Mouse (Mus musculus) heart, postnatal 10 days (tissue): ENCODE measurements at regions not wholly inside any gene's neighbourhood (a gene's known extent, or its start where the extent isn't known, plus 50 kb on each side); places are given as distances from the start of the nearest gene placed in this dataset.

Experiments
- DNase-seq, 2 experiments: peaks; one replicate each; pipeline ENCODE4 v3.0.0; 2021
- intact Hi-C: fragments of 180-260 bp; cut with DNase I; formaldehyde crosslinking; loops from one replicate; pipeline ENCODE4 v1.15.1; 2025

- peak; percentile 29 to 48 for DNase-seq
- intact Hi-C loops = no loop called here
Observed at GRCm38 (mm10) chr1:119308719-119309365, 113.2 kb downstream of the Inhbb start.

- intact Hi-C loops = no loop called here
- no peak for DNase-seq
Observed at GRCm38 (mm10) chr1:119305315-119305976, 116.6 kb downstream of the Inhbb start.

- no peak for DNase-seq
- intact Hi-C loops = no loop called here
Observed at GRCm38 (mm10) chr1:119304470-119304980, 117.5 kb downstream of the Inhbb start.

- intact Hi-C loops = no loop called here
- no peak for DNase-seq
Observed at GRCm38 (mm10) chr1:119302349-119302995, 119.6 kb downstream of the Inhbb start.

- DNase-seq = no peak
- intact Hi-C loops = no loop called here
Observed at GRCm38 (mm10) chr1:119301931-119302330, 120.1 kb downstream of the Inhbb start.

GRCm38 (mm10) chr1:119301258-119301657, 120.8 kb downstream of the Inhbb start:
- no peak for DNase-seq
- intact Hi-C loops = no loop called here

GRCm38 (mm10) chr1:119299842-119300752, 122.0 kb downstream of the Inhbb start:
- peak; percentile 19 to 29 for DNase-seq
- intact Hi-C loops = no loop called here

- DNase-seq = no peak
- intact Hi-C loops = no loop called here
Observed at GRCm38 (mm10) chr1:119298696-119299230, 123.3 kb downstream of the Inhbb start.

- intact Hi-C loops = no loop called here
- DNase-seq = peak; percentile 7 to 25
Observed at GRCm38 (mm10) chr1:119295121-119295520, 126.9 kb downstream of the Inhbb start.

GRCm38 (mm10) chr1:119293839-119294238, 128.2 kb downstream of the Inhbb start:
- DNase-seq = no peak
- intact Hi-C loops = no loop called here

- peak; percentile 74 to 82 for DNase-seq
Observed at GRCm38 (mm10) chr1:119292216-119292615, 129.8 kb downstream of the Inhbb start.

GRCm38 (mm10) chr1:119290165-119290916, 131.7 kb downstream of the Inhbb start:
- DNase-seq = no peak
- intact Hi-C loops = no loop called here

More at GRCm38 (mm10) chr1:119292216-119292615, 129.8 kb downstream of the Inhbb start:
- intact Hi-C loops = no loop called here

GRCm38 (mm10) chr1:119289516-119290164, 132.4 kb downstream of the Inhbb start:
- no peak for DNase-seq
- intact Hi-C loops = no loop called here

- DNase-seq = no peak
- intact Hi-C loops = no loop called here
Observed at GRCm38 (mm10) chr1:119282416-119282815, 139.6 kb downstream of the Inhbb start.

- no peak for DNase-seq
- intact Hi-C loops = no loop called here
Observed at GRCm38 (mm10) chr1:119279261-119279660, 142.8 kb downstream of the Inhbb start.

- intact Hi-C loops = no loop called here
- DNase-seq = no peak
Observed at GRCm38 (mm10) chr1:119278528-119279201, 143.4 kb downstream of the Inhbb start.

GRCm38 (mm10) chr1:119277990-119278389, 144.1 kb downstream of the Inhbb start:
- no peak for DNase-seq
- intact Hi-C loops = no loop called here

GRCm38 (mm10) chr1:119266013-119266412, 156.0 kb downstream of the Inhbb start:
- intact Hi-C loops = no loop called here
- no peak for DNase-seq
